Mouse (Mus musculus): ENCODE data around the gene Ptp4a2. TPM values are rescaled to one million over a fixed set of nuclear protein-coding genes. Genes with fewer than 3 reads are reported as not detected.

Ptp4a2 gene
- 36.9 and 40.3 TPM in 2 replicates for polyA plus RNA-seq (2012)

DNA sequence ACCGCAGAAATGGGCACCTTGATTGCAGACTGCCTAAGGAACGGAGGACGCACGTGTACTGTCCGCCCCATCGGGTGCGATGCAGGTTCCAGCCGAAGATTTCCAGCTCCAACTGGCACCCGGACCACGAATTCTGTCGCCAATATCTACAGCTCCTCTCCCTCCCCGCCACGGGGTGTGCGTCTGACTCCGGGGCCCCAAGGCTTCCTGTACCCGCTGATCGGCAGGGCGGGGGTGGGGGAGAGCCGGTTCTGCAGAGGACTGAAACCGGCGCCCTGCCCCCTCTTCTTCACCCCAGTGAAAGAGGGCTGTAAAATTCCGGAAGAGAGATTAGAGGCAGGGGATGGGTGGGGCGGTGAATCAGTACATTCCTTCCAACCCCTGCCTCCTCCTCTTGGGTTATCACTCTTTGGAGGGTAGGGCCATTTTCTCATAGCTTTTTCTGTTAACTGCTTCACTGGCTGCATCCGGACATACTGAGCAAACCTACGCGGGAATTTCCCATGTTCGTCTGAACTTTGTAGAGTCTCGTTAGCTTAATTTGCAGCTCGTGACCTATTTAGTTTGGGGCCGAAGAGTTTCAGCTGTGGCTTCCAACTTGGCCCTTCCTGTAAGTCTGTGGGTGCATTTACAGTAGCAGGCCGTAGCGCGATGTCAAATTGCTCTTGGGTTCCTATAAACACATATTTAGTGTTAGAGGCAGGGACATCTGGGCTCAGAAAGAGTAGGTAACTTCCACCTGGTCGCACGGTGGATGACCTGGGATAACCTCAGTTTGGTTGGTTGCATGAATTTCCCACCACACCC, at the start of gene Ptp4a2:
Gene Ptp4a2, plus strand, starts transcription at position 422 of the 807 bp plus-strand sequence.
- TF ChIP-seq GATA1 (IDR thresholded peaks at IDR 0.05; ENCODE audit: low read length), result peak; percentile 31

GRCm38 (mm10) chr4:129761606-129762005, 49.4 kb upstream of the Ptp4a2 start:
- no peak for TF ChIP-seq GATA1 (IDR thresholded peaks at IDR 0.05; ENCODE audit: low read length)

DNA sequence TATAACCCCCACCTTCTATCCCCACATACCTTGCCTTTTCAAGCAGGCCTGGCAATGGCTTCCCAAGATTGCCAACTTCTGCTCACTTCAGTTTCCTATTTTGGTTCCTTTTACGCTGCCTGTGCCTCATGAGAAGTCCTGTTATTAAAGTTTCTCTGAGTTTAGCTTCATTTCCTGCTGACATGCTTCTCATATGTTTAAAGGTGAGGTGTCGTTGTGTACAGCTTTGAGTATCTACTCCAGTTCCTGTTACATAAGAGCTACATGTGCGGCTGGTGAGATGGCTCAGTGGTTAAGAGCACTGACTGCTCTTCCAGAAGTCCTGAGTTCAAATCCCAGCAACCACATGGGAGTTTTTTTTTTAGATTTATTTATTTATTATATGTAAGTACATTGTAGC, 45.7 kb upstream of the Ptp4a2 start:
- TF ChIP-seq GATA1 (IDR thresholded peaks at IDR 0.05; ENCODE audit: low read length), result no peak

DNA sequence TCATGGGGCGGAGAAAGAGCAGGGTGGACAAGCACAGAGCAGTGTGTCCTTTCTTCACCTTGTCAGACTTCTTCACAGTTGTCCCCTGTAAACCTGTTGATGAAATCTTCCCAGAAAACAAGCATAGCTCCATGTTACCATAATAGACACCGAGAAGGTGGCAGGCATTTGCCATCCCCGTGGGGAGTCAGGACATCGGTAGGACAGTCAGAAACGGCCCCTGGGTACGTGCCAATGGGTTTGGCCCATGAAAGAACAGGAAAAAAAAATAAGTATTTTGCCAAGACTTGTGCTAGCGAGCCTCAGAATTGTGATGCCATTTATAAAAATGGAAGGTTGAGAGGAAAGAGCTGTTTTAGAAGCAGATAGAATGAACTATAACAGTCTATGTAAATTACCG, 43.2 kb upstream of the Ptp4a2 start:
- TF ChIP-seq GATA1 (IDR thresholded peaks at IDR 0.05; ENCODE audit: low read length), result no peak

GRCm38 (mm10) chr4:129770600-129770999, 40.4 kb upstream of the Ptp4a2 start:
- TF ChIP-seq GATA1 (IDR thresholded peaks at IDR 0.05; ENCODE audit: low read length), result no peak

- no peak for TF ChIP-seq GATA1 (IDR thresholded peaks at IDR 0.05; ENCODE audit: low read length)
These were observed 39.7 kb upstream of the Ptp4a2 start for GRCm38 (mm10) chr4:129771314-129771671.

DNA sequence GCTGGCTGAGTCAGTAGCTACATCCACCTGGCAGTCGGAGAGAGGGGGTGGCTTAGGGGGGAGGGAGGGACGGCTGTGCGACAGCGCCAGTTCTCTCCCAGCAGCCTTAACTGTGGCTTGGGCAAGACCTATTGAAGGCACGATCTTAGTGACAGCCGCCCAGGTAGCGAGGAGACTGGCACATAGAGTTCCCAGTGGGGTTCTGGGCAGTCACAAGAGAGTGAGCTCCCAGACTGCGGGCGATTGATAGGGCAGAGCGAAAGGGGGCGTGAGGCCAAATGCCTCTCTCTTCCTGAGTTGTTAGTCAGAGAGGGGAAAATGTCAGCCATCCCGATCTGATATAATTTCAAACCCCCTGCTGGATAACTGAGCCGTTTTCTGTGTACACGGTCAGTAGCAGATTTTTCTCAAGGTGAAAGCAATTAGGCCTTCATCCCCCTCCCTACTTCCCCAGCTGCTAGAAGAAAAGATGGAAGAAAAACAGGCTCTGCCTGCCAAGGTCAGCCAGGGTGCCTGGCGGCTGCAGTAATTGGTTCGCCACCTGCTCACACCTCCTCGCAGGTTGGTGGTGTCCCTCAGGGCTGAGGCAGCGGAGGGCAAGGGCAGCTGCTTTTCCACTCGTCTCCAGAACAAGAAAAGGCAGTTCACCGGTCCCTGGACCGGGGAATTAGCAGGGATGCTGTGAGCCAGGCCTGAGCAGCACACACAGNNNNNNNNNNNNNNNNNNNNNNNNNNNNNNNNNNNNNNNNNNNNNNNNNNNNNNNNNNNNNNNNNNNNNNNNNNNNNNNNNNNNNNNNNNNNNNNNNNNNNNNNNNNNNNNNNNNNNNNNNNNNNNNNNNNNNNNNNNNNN, 39.1 kb upstream of the Ptp4a2 start:
- TF ChIP-seq GATA1 (IDR thresholded peaks at IDR 0.05; ENCODE audit: low read length), result no peak

GRCm38 (mm10) chr4:129781881-129782675, 28.9 kb upstream of the Ptp4a2 start:
- no peak for TF ChIP-seq GATA1 (IDR thresholded peaks at IDR 0.05; ENCODE audit: low read length)

GRCm38 (mm10) chr4:129782857-129783331, 28.1 kb upstream of the Ptp4a2 start:
- no peak for TF ChIP-seq GATA1 (IDR thresholded peaks at IDR 0.05; ENCODE audit: low read length)

DNA sequence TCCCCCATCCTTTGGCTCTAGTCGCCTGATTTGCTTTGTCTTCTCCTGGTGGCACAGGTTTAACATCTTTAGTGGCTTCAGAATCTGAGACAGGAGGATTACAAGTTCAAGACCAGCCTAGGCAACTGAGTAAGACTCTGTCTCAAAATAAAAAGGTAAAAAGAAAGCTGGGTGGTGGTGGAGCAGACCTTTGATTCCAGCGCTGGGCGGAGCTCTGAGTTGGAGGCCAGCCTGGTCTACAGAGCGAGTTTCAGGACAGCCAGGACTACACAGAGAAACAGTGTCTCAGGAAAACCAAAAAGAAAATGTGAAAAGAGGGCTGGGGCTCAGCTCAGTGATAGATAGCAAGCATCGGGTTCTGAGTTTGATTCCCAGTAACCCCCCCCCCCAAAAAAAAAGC, 27.5 kb upstream of the Ptp4a2 start:
- TF ChIP-seq GATA1 (IDR thresholded peaks at IDR 0.05; ENCODE audit: low read length), result no peak

GRCm38 (mm10) chr4:129785178-129785577, 25.8 kb upstream of the Ptp4a2 start:
- no peak for TF ChIP-seq GATA1 (IDR thresholded peaks at IDR 0.05; ENCODE audit: low read length)

- TF ChIP-seq GATA1 (IDR thresholded peaks at IDR 0.05; ENCODE audit: low read length), result no peak
These were observed 22.3 kb upstream of the Ptp4a2 start for GRCm38 (mm10) chr4:129788693-129789092.

DNA sequence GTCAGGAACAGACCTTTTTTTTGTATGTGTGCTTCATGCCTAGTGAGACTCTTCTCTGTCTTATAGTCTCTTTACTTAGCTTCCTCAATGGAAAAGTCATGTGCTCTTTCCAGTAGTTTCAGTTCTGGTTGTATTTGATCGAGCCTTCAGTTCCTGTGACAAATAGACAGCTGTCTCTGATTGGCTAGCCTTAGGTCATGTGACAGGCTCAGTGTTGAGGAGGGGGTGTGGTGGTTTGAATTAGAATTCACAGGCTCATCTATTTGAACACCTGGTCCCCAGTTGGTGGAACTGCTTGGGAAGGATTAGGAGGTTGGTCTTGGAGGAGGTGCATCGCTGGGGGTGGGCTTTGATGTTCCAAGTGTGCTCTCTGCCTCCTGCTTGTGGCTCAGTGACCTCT, 21.4 kb upstream of the Ptp4a2 start:
- TF ChIP-seq GATA1 (IDR thresholded peaks at IDR 0.05; ENCODE audit: low read length), result no peak

DNA sequence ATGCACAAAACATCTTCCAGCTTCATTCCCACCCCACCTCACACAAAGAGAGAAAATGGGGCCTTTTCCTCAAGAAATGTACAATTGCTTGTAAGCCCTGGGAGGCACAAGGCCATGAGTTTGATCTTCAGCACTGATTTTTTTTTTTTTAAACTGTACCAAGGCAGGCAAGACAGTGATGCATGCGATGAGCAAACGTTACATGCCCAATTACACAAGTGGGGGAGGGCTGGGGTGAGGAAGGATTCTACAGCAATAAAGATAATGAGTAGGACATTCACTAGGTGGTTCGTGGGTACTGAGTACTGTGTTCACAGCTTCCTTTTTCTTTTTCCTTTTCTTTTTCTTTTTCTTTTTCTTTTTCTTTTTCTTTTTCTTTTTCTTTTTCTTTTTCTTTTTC, 20.5 kb upstream of the Ptp4a2 start:
- no peak for TF ChIP-seq GATA1 (IDR thresholded peaks at IDR 0.05; ENCODE audit: low read length)

DNA sequence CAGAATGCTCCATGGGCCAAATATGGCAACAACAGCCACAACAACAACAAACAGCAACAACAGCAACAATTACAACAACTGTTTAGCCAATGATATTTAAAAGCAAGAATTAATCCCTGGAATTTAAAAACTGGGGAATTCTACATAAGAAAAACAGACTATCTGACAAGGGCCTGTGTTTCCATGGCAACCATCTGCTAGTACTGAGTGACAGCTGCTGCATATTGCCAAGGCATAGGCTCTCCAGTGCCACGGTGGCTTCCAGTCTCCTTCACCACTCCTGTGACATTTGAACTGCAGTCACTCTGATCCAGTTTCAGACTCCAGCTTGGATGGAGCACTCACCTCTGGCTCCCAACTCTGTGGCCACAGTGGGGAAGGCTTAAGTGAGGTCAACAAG, 19.6 kb upstream of the Ptp4a2 start:
- TF ChIP-seq GATA1 (IDR thresholded peaks at IDR 0.05; ENCODE audit: low read length), result no peak
